Mouse (Mus musculus) spleen, embryonic (tissue): ENCODE results near the gene Gm10273.
"Not testable (repeated sequence)": the region's sequence is repeated elsewhere in the genome, so short reads cannot be mapped to it uniquely, and the experiment has no call there.

Experiments used
- CTCF ChIA-PET: fragments of 350-600 bp; sonication (Branson Sonifier 250); formaldehyde crosslinking; loops from one replicate; lab custom pipeline; 2022; lab: Charles Lee

The Gm10273 gene

GRCm38 (mm10) chr10:59395461-59395860, at the start of gene Gm10273:
Gene Gm10273 (plus strand): TSS chr10:59395632.
- CTCF ChIA-PET = not testable (repeated sequence)

GRCm38 (mm10) chr10:59346560-59346959, 48.9 kb upstream of the Gm10273 start:
- CTCF ChIA-PET = no interaction called here

GRCm38 (mm10) chr10:59348200-59348599, 47.2 kb upstream of the Gm10273 start:
- CTCF ChIA-PET = no interaction called here

- CTCF ChIA-PET = no interaction called here
These were observed 45.9 kb upstream of the Gm10273 start for GRCm38 (mm10) chr10:59349536-59349935.

GRCm38 (mm10) chr10:59353065-59353464, 42.4 kb upstream of the Gm10273 start:
- CTCF ChIA-PET = no interaction called here

GRCm38 (mm10) chr10:59354120-59354519, 41.3 kb upstream of the Gm10273 start:
- CTCF ChIA-PET = no interaction called here

GRCm38 (mm10) chr10:59355020-59355419, 40.4 kb upstream of the Gm10273 start:
- CTCF ChIA-PET = no interaction called here

GRCm38 (mm10) chr10:59358744-59359143, 36.7 kb upstream of the Gm10273 start:
- CTCF ChIA-PET = no interaction called here

GRCm38 (mm10) chr10:59363208-59363607, 32.2 kb upstream of the Gm10273 start:
- CTCF ChIA-PET = no interaction called here

- CTCF ChIA-PET = no interaction called here
These were observed 30.9 kb upstream of the Gm10273 start for GRCm38 (mm10) chr10:59364551-59364950.

GRCm38 (mm10) chr10:59365804-59366589, 29.4 kb upstream of the Gm10273 start:
- CTCF ChIA-PET = no interaction called here

- CTCF ChIA-PET = no interaction called here
These were observed 28.7 kb upstream of the Gm10273 start for GRCm38 (mm10) chr10:59366746-59367145.

- CTCF ChIA-PET = no interaction called here
These were observed 28.2 kb upstream of the Gm10273 start for GRCm38 (mm10) chr10:59367206-59367605.

- CTCF ChIA-PET = no interaction called here
These were observed 26.7 kb upstream of the Gm10273 start for GRCm38 (mm10) chr10:59368729-59369128.

GRCm38 (mm10) chr10:59369426-59369825, 26.0 kb upstream of the Gm10273 start:
- CTCF ChIA-PET = no interaction called here

GRCm38 (mm10) chr10:59377906-59378305, 17.5 kb upstream of the Gm10273 start:
- CTCF ChIA-PET = no interaction called here

- CTCF ChIA-PET = interaction anchor here (0.7 kb wide), 1 partner anchor 606 kb away, joined by 3 read pairs; no protein-coding TSS in a partner anchor
These were observed 16.7 kb upstream of the Gm10273 start for GRCm38 (mm10) chr10:59378728-59379127.

GRCm38 (mm10) chr10:59379927-59380326, 15.5 kb upstream of the Gm10273 start:
- CTCF ChIA-PET = no interaction called here

GRCm38 (mm10) chr10:59380411-59380821, 15.0 kb upstream of the Gm10273 start:
- CTCF ChIA-PET = no interaction called here

- CTCF ChIA-PET = interaction anchor here (0.6 kb wide), 1 partner anchor 45 kb away, joined by 10 read pairs; no protein-coding TSS in a partner anchor
These were observed 13.9 kb upstream of the Gm10273 start for GRCm38 (mm10) chr10:59381563-59381962.

GRCm38 (mm10) chr10:59386951-59387350, 8.5 kb upstream of the Gm10273 start:
- CTCF ChIA-PET = interaction anchor here (0.7 kb wide), 1 partner anchor 76 kb away, joined by 3 read pairs; no protein-coding TSS in a partner anchor

GRCm38 (mm10) chr10:59389652-59390051, 5.8 kb upstream of the Gm10273 start:
- CTCF ChIA-PET = no interaction called here

GRCm38 (mm10) chr10:59391907-59392306, 3.5 kb upstream of the Gm10273 start:
- CTCF ChIA-PET = no interaction called here
